25 mouse cellular contexts compared by ENCODE assay signal in genomic region chr9:77360654-77361053, GRCm38 (mm10). TPM values are rescaled to one million over a fixed set of nuclear protein-coding genes. Genes with fewer than 3 reads are reported as not detected.
"Had no signal": no experiment of that assay in that cellular context is flagged by ENCODE, and none has a peak within 500 bp of the region (broad histone marks: within the 10 kb centered on the region; RNA-seq: fewer than 3 reads in every experiment).

No protein-coding gene starts in this region.

- ATAC-seq: liver, embryonic 12.5 days; lung, postnatal 0 days; midbrain, embryonic 13.5 days; midbrain, embryonic 15.5 days had no signal

- H3K27me3 ChIP-seq: liver, embryonic 12.5 days; lung, embryonic 15.5 days; megakaryocyte, embryonic 14.5 days; midbrain, embryonic 13.5 days; midbrain, embryonic 15.5 days; neural tube, embryonic 12.5 days; stomach, embryonic 15.5 days had no signal

- H3K27ac ChIP-seq: liver, embryonic 12.5 days; liver, embryonic 14.5 days; lung, embryonic 15.5 days; macrophage; midbrain, embryonic 13.5 days; midbrain, embryonic 15.5 days; neural tube, embryonic 12.5 days; stomach, embryonic 15.5 days; stomach, postnatal 0 days had no signal

- H3K9ac ChIP-seq: liver, embryonic 12.5 days; liver, embryonic 14.5 days; lung, embryonic 15.5 days; midbrain, embryonic 13.5 days; midbrain, embryonic 15.5 days; neural tube, embryonic 12.5 days; stomach, embryonic 15.5 days had no signal

- H3K9me3 ChIP-seq: liver, embryonic 12.5 days; lung, embryonic 15.5 days; megakaryocyte, embryonic 14.5 days; midbrain, embryonic 13.5 days; midbrain, embryonic 15.5 days; neural tube, embryonic 12.5 days; stomach, embryonic 15.5 days had no signal

- DNase-seq: lung, adult 2 months; lung, postnatal 14 days; lung, postnatal 36 days; retina, postnatal 1 day; right cerebral cortex, adult 18-20 months; right cerebral cortex, postnatal 25 days; right cerebral cortex, postnatal 4 days; thymus, adult 2 months; thymus, postnatal 25 days; thymus, postnatal 4 days had no signal

- H3K4me2 ChIP-seq: liver, embryonic 12.5 days; lung, embryonic 15.5 days; midbrain, embryonic 13.5 days; midbrain, embryonic 15.5 days; neural tube, embryonic 12.5 days; stomach, embryonic 15.5 days had no signal

- H3K4me3 ChIP-seq: liver, embryonic 12.5 days; lung, embryonic 15.5 days; megakaryocyte, embryonic 14.5 days; midbrain, embryonic 13.5 days; midbrain, embryonic 15.5 days; neural tube, embryonic 12.5 days; stomach, embryonic 15.5 days had no signal

- H3K4me1 ChIP-seq: liver, embryonic 12.5 days; lung, embryonic 15.5 days; megakaryocyte, embryonic 14.5 days; midbrain, embryonic 13.5 days; midbrain, embryonic 15.5 days; neural tube, embryonic 12.5 days; stomach, embryonic 15.5 days had no signal

- H3K36me3 ChIP-seq: liver, embryonic 12.5 days; lung, embryonic 15.5 days; midbrain, embryonic 13.5 days; midbrain, embryonic 15.5 days; neural tube, embryonic 12.5 days; stomach, embryonic 15.5 days had no signal

RNA-seq across cellular contexts. Expression of gene Mlip, which starts 7.9 kb away (rescaled TPM):
- total RNA-seq: megakaryocyte progenitor cell, adult 5-6 weeks; monocyte, adult 5-6 weeks had no signal
- polyA plus RNA-seq: liver, embryonic 12.5 days; liver, embryonic 14.5 days; macrophage; small intestine, adult 2 months; spleen, adult 2 months had no signal
